Mouse (Mus musculus) E14TG2a.4 (cell line): ENCODE data around the gene Cry1.

Source experiments
- CTCF ChIP-seq: conservative IDR thresholded peaks from 2 replicates; pipeline ENCODE4 v1.5.1; 2014; ENCODE audit warnings: low read length
- NANOG ChIP-seq: IDR thresholded peaks from 2 replicates; pipeline ENCODE4 v1.6.1; 2014; ENCODE audit warnings: borderline replicate concordance, low read length, mixed read lengths
- POU5F1 ChIP-seq: IDR thresholded peaks from 2 replicates; pipeline ENCODE4 v1.6.1; 2014; ENCODE audit warnings: low read length, borderline replicate concordance

DNA sequence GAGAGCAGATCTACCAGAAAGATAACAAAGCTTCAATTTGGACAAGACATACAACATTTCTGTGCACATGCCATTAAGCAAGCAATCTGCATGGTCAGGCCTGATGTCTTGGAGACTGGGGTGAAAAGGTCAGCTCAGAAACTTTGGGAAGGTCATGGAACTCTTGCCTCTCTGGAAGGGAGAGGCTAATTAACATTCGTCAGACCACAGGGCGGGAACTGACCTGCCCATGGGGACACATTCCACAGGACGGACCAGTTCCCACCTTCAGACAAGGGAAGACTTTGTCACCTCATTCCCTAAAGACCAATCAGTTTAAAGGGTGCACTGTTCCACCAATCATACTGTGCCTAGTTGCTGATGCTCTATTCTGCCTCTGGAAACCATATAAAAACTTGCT, 25.3 kb upstream of the Cry1 start:
- TF ChIP-seq CTCF (no peak), NANOG (no peak), POU5F1 (no peak)
